Mouse (Mus musculus) E14TG2a.4 (cell line): ENCODE measurements around the gene Cd300lg.

Experiments used
- CTCF ChIP-seq: conservative IDR thresholded peaks from 2 replicates; pipeline ENCODE4 v1.5.1; 2014; ENCODE audit warnings: low read length
- NANOG ChIP-seq: IDR thresholded peaks from 2 replicates; pipeline ENCODE4 v1.6.1; 2014; ENCODE audit warnings: borderline replicate concordance, low read length, mixed read lengths

DNA sequence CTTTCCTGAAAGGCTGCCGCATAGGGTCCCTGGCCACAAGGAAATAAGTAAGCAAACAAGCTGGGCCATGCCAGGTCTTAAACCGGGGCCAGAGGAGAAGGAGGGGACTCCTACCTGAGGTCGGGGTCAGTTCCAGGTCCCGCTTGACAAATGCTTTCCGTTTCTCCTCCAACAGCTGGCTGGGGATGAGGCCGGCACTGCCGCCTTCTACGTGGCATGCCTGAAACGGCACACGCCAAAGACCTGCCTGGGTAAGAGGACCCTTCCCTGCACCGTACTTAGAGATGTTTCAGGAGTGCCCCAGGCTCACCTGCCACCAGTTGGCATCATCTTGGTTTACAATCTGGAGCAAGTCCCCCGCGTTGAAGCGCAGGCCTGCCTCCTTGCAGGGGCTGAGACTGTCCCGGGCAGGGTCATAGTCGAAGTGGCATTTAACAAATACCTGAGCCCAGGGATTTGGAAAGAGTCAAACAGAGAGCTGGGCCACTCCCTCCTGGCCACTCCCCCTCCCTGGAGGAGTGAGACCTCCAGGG, 20.7 kb downstream of the Cd300lg start:
- no peak for TF ChIP-seq CTCF
- no peak for TF ChIP-seq NANOG
